Mouse (Mus musculus): ENCODE measurements around the gene Clec16a.

DNA sequence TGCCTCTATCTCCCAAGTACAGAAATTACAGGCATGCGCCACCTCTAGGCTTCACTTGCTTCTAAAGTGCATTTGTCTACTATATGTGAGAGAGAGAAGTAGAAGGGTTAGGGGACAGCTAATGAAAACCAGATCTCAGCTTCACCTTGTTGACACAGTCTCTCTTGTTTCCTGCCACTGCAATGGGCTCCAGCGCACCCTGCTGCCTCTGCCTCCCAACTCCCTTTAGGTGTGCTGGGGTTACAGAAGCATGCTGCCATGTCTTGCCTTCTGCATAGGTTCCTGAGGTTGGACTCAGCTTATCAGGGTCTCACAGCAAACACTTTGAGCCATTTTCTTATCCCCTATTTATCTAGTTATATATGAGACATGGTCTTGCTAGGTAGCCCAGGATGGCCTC is 129.8 kb downstream of the Clec16a start:
- TF ChIP-seq CTCF (IDR thresholded peaks at IDR 0.05; ENCODE audit: borderline replicate concordance, control insufficient read depth, extremely low read depth, insufficient read depth, low read length, poor library complexity) = no peak
- no peak for TF ChIP-seq POLR2A (IDR thresholded peaks at IDR 0.05; ENCODE audit: control insufficient read depth, extremely low read depth, insufficient read depth, low read length, poor library complexity)
